Mouse (Mus musculus) R1 (cell line): ENCODE data around the gene Scgb1b11.
"Not testable (repeated sequence)": the region's sequence is repeated elsewhere in the genome, so short reads cannot be mapped to it uniquely, and the experiment has no call there.

Experiments used
- DNase-seq: peaks from one replicate; pipeline ENCODE4 v3.0.0-alpha.2; 2018; ENCODE audit warnings: low read depth, low spot score

Gene Scgb1b11

DNA sequence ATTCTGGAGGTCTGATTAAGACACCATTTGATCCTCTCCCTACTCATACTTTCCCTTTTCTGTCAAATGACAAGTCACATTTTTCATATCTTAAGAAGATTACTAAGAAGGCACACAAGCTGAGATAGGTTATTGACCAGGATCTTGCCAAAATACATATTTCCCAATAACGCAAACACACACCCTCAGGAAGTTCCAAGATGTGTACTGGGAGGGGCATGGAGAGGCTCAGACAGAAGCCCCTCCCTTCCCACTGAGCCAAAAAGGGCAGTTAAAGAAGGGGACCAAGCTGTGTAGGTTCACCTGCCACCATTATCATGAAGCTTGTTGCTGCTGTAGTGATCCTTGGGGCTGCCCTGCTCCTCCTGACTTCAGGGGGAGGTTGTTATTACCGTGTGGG, at the start of gene Scgb1b11:
TSS of gene Scgb1b11 (plus strand) at position 301 of the 400 bp plus-strand sequence.
- DNase-seq, result not testable (repeated sequence)

DNA sequence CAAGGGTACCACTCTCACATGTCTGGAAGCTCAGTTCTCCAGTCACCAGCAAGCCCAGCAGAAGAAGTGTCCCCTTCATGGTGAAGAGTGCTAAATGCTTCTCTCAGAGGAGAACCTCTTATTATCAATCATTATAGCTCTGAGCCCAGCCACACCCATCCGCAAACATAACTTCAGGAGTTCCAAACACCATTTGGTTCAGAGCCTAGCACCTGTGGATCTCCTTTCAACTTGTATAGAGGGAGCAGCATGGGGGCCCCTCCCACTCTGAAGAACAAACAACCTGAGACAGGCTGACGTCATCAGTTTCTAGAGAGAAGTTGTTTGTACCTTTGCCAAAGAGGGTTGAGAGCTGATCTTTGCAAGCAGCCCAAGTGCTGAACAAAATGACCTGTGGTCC, 11.6 kb upstream of the Scgb1b11 start, which contains the start of gene Scgb2b11:
TSS of gene Scgb2b11 (minus strand) at position 101 of the 400 bp plus-strand sequence.
- not testable (repeated sequence) for DNase-seq
